Mouse (Mus musculus): Measurements from ENCODE around the gene Etv4. TPM values are rescaled to one million over a fixed set of nuclear protein-coding genes. Genes with fewer than 3 reads are reported as not detected.

Etv4 gene
- total RNA-seq (2021), result 10 to 100 TPM; 11.5 to 15.1 TPM
- long read RNA-seq, experiment 1, partial matches to known transcripts, result 3 of 10 reads
- long read RNA-seq, experiment 1, other reads (novel, unspliced or antisense), result 6 of 10 reads
- long read RNA-seq, experiment 2, partial matches to known transcripts, result 1 of 5 reads
- long read RNA-seq, experiment 2, other reads (novel, unspliced or antisense), result 3 of 5 reads

- peak; percentile 78 to 86 for DNase-seq (ENCODE audit: low spot score in 2 of 2)
Observed at GRCm38 (mm10) chr11:101785143-101785851, at the start of gene Etv4. TSS of gene Etv4 (minus strand) at chr11:101785371.

GRCm38 (mm10) chr11:101832001-101832400 is 46.8 kb upstream of the Etv4 start:
- DNase-seq (ENCODE audit: low spot score in 2 of 2), result peak; percentile 37 to 44

DNA sequence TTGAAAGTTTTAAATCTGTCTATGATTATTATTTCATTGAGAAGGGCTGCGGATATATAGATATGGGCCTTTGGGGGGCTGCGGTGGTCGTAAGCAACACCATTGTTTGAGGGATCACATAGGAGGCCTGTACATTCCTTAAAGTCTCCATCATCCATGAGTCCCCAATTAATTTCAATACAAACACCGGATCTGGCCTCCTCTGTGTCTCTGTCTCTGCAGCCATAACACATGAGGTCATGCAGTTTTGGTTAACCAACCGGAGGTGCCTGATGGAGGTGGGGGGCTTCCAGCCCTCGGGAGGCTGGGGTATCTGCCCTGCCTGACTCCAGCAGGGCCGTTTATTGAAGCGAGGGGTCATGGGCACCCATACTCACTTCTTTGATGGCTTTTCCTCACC is 45.4 kb upstream of the Etv4 start:
- DNase-seq (ENCODE audit: low spot score in 2 of 2), result no peak

- no peak for DNase-seq (ENCODE audit: low spot score in 2 of 2)
Observed at GRCm38 (mm10) chr11:101830112-101830511, 44.9 kb upstream of the Etv4 start.

- no peak for DNase-seq (ENCODE audit: low spot score in 2 of 2)
Observed at GRCm38 (mm10) chr11:101828718-101829117, 43.5 kb upstream of the Etv4 start.

- DNase-seq (ENCODE audit: low spot score in 2 of 2), result no peak
Observed at GRCm38 (mm10) chr11:101823210-101823609, 38.0 kb upstream of the Etv4 start.

DNA sequence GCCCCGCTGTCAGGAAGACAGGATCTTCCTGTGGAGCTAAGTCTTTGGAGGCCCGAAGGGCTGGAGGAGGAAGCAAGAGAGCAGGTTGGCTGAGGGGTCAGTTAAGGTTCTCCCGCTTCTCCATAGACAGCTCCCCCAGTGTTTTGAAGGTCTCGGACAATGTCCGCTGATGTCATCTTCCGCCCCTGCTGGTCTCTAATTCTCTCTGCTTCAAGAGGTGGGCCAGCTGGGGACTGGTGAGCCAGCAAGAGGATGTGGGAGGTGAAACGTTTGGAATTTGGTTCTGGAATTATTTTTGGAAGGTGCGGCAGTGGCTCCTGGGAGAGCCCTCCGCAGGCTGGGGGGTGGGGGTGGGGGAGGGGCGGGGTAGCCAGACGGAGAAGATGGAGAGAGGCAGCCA is 35.7 kb upstream of the Etv4 start:
- DNase-seq (ENCODE audit: low spot score in 2 of 2), result peak in 1 of 2 experiments; percentile 13

DNA sequence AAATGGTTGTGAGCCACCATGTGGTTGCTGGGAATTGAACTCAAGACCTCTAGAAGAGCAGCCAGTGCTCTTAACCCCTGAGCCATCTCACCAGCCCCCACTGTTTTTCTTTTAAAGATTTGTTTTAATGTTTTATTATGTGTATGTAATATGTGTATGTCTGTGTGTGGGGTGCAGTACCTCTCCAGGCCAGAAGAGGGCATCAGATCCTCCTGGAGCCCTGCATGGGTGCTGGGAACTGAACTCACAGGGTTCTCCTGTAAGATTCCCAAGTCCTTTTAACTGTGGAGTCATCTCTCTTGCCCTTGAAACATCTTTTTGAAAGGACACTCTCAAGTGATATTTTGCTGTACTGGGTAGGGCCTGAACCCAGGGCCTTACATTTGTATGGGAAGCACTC is 34.7 kb upstream of the Etv4 start:
- no peak for DNase-seq (ENCODE audit: low spot score in 2 of 2)

DNA sequence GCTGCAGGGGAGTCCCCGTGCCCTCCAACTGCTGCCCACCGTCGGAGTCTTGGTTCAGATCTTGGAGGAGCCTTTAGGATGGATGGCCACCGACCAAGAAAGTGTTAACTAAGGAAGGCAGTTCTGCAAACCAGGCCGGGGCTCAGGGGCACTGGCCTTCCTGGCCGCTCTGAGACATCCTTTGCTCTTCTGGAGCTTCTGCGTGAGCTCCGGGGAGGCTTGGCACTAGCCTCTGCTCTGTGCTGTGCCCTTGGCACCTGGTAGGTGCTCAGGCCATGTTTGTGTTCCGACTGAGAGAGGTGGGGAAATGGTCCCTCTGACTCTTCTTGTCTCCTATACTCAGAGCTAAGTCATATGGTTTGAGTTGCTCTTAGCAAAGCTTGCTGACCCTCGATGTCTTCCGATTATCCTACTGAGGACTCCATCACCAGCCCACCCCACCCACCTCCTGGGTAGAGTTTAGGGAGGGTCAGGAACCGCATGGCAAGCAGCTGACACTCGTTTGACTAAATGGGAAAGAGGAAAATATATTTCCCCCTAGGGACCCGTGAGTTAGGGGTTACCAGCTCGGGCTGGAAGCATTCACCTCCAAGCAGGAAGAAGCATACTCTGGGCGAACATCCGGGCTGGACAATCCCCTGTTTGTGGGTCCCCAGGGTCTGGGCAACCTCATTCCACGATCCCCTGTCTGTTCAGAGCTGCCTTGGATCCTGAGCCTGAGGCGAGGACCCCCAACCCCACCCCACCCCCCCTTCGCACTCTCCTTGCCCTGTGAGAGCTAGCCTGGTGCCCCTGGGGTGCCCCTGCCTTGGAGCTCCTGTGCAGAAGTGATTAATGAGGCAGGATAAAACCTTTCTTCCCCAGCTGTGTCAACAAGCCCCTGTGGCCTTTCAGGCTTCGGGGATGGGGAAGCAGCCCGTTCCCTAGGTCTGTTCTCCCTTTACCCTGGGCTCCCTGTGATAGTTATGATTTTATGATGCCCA is 30.2 kb upstream of the Etv4 start:
- no peak for DNase-seq (ENCODE audit: low spot score in 2 of 2)

DNA sequence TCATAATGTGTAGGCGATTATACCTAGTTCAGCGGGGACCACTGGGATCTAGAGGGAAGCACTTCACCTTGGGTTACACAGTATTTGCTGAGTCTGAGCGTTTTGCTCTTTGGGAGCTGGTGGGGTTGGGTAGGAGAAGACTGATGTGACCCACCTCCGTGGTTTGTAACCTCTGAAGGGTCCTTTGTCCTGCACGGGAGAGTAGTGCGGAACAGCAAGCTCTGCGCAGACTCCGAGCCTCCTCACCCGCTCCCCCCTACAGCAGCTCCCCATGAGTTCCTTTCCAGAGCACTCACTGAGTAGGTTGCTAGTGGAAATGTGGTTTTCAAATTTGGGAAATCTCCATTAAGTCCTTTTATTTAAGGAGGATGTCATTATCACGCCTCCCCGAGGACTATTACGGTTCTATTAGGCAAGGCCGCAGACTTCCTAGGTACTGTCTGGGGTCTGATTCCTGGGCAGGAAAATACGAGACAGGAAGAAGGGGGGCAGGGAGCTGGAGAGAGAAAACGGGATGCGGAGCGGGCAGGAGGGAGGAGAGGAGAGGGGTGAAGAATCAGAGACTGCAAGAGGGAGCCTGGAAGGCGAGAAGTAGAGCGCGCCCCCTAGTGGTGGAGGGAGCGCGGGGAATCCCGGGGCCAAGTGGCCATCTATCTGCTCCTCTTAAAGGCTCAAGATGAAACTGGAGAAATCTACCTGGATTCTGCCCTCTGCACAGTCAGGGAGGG is 29.4 kb upstream of the Etv4 start:
- DNase-seq (ENCODE audit: low spot score in 2 of 2), result peak; percentile 75 to 84

- DNase-seq (ENCODE audit: low spot score in 2 of 2), result peak; percentile 84 to 85
Observed at GRCm38 (mm10) chr11:101813259-101813658, 28.1 kb upstream of the Etv4 start.

DNA sequence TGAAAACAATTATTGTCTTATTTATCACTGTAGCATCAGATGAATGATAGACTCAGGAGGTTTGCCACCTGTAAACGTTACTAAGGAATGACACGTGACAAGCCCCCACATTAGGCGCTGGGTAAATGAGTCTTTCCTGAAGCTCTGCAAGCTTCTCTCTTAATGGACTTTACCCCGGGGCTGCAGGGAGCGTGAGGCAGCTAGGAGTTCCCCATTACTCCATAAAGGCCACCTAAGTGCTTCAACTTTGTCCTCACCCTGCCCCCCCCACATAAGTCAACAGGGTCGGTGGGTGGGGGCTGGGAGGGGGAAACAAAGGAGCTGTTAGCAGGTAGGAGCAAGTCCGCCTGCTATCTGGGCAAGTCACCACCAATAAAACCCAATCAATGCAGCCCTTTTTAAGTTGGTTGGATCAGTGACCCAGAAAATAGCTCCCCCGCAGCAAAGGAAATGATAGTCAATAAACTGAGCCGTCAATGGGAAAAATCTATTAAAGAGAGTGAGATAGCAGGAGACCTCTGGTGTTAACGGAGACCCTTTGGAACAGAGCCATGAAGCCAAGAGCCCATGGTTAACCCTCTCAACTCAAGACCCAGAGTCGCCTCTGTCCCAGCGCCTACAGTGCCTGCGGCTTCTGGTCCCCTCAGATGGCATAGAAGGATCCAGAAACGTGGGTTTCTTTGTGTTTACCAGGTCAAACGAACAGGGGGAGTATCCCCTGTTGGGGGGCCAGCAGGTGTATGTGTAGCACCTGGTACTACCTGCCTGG is 24.1 kb upstream of the Etv4 start:
- no peak for DNase-seq (ENCODE audit: low spot score in 2 of 2)

- DNase-seq (ENCODE audit: low spot score in 2 of 2), result peak; percentile 35 to 44
Observed at GRCm38 (mm10) chr11:101807266-101807665, 22.1 kb upstream of the Etv4 start.

- no peak for DNase-seq (ENCODE audit: low spot score in 2 of 2)
Observed at GRCm38 (mm10) chr11:101806741-101807140, 21.6 kb upstream of the Etv4 start.

DNA sequence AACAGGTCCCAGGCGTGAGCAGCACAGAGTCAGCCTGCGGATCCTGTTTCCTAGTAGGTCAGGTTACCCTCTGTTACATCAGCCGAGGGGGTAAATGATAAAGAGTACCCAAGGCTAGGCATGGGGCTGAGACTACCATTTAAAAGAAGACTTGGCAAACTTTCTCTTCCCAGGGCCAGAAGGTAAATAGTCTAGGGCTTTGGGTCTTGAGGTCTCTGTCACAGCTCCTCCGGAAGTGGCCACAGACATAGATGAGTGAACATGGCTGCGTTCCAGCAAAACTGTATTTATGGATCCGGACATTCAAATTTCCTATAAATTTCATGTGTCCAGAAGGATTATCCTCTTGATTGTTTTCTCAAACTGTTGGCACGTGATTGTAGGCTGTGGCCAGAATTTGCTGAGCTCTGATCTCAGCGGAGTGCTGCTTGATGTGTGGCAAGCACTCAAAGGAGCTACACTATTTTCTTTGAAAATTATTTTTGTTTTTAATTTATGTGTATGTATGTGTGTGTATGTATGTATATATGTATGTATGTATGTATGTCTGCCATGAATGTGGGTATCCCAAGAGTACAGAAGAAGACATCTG is 20.0 kb upstream of the Etv4 start:
- DNase-seq (ENCODE audit: low spot score in 2 of 2), result no peak

DNA sequence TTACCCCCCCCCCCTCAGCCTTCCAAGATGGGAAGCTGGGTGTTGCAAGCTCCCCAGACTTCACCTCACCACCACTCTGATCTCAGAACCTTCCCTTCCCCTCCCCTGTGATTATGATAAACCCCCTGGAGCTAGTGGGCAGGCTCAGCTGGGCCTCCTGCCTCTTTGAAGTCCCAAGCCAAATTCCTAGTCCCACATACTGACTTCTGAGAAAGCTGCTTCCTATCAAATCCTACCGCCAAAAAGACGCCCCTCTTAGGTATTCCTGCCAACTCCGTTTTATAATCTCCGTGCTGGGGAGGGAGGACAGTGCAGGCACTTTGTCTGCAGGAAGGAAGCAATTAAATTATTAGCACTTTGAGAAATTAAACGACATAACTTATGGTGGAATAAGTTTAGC is 16.2 kb upstream of the Etv4 start:
- no peak for DNase-seq (ENCODE audit: low spot score in 2 of 2)

- DNase-seq (ENCODE audit: low spot score in 2 of 2), result no peak
Observed at GRCm38 (mm10) chr11:101798083-101798482, 12.9 kb upstream of the Etv4 start.

- DNase-seq (ENCODE audit: low spot score in 2 of 2), result no peak
Observed at GRCm38 (mm10) chr11:101797355-101797754, 12.2 kb upstream of the Etv4 start.

DNA sequence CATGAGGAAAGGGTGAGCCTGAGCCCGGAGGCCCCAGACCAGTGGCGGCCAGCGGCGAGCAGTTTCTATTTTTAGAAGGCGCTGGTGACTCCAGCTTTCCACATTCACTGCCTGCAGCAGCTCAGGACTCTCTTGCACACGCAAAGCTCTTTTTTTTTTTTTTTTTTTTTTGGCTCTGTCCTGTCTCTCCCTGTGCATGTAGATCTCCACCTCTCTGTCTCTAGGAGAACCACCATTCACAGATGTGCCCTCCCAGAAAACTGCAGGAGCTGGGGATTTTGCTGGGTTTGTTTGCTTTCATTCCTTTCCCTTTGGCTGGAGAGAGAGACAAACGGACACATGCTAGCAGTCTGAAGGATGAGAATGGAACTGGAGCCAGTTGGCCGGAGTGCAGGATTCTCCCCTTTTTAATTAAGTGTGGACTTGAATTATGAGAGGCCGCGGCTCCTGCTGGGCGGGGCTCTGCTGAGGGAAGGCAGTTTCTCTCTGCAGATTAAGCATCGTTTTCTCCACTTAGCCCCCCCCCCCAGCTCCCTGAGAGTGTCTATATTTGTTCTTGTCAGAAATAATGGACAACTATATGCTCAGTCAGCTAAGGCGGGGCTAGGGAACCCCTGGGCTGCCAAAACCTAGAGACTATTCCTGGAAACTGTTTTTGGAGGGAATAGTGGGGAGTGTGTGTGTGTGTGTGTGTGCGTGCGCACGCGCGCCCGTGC is 5.8 kb upstream of the Etv4 start:
- DNase-seq (ENCODE audit: low spot score in 2 of 2), result no peak
